Mouse (Mus musculus) forebrain, embryonic 15.5 days (tissue): ENCODE data around the gene D630003M21Rik. TPM values are rescaled to one million over a fixed set of nuclear protein-coding genes. Genes with fewer than 3 reads are reported as not detected.

ENCODE experiments used
- ATAC-seq: fragments of 200-750 bp; cut with Nextera tagmentation; replicated peaks from 2 replicates; pipeline ENCODE4 v1.8.0; 2017; ENCODE audit warnings: mild to moderate bottlenecking, moderate TSS enrichment, moderate library complexity
- H3K27ac ChIP-seq: fragments of 300-500 bp; sonication (generic); replicated peaks from 2 replicates; pipeline ENCODE4 v1.5.1; 2015; ENCODE audit warnings: mild to moderate bottlenecking, inconsistent platforms
- H3K27me3 ChIP-seq: fragments of 300-500 bp; sonication (generic); 2 replicates; pipeline ENCODE4 v1.6.1; 2015; ENCODE audit warnings: inconsistent platforms
- H3K36me3 ChIP-seq: fragments of 300-500 bp; sonication (generic); 2 replicates; pipeline ENCODE4 v1.6.1; 2015; ENCODE audit warnings: mild to moderate bottlenecking, inconsistent platforms
- H3K4me1 ChIP-seq: fragments of 300-500 bp; sonication (generic); 2 replicates; pipeline ENCODE4 v1.6.1; 2015; ENCODE audit warnings: inconsistent platforms
- H3K4me2 ChIP-seq: fragments of 300-500 bp; sonication (generic); replicated peaks from 2 replicates; pipeline ENCODE4 v1.6.1; 2015; ENCODE audit warnings: mild to moderate bottlenecking, inconsistent platforms
- H3K4me3 ChIP-seq: fragments of 300-500 bp; sonication (generic); 2 replicates; pipeline ENCODE4 v1.5.1; 2015; ENCODE audit warnings: mild to moderate bottlenecking, inconsistent platforms
- H3K9ac ChIP-seq: fragments of 300-500 bp; sonication (generic); replicated peaks from 2 replicates; pipeline ENCODE4 v1.6.1; 2015; ENCODE audit warnings: mild to moderate bottlenecking, inconsistent platforms
- H3K9me3 ChIP-seq: fragments of 300-500 bp; sonication (generic); 2 replicates; pipeline ENCODE4 v1.6.1; 2016; ENCODE audit warnings: inconsistent platforms
- WGBS: fragments of 180-500 bp; shearing (Covaris S2); methylation state at CpG from one replicate; pipeline ENCODE4 v1.1.7; 2015; ENCODE audit warnings: mixed read lengths; 5-methylcytosine and 5-hydroxymethylcytosine counted together
- polyA plus RNA-seq: library from polyadenylated mRNA; unstranded; fragments of >200 nt; fragmentation: Nextera tagmentation; extraction: Ambion mirVana; gene quantifications from 2 replicates; pipeline ENCODE4 v1.2.1, GENCODE M21; 2015

The D630003M21Rik gene
- polyA plus RNA-seq, 1 experiment from 2014 or later, result 2.4 TPM

DNA sequence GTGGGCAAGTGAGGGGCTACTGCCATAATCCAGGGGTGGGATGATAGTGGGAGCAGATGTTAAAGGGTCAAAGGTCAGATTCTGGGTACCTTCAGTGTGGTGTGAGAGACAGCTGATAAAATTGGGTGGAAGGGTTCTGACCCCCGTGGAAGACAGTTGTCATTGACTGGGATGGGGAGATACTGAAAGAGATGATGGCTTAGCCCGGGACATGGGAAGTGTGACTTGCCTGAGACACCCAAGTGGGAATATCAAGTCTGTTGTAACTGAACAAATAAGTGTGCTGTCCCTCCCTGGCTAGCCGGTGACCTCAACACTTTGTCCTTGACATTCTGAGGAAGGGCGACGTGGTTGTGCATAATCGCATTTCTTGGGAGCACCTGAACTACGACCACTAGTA lies 59.3 kb downstream of the D630003M21Rik start:
- ATAC-seq, result no peak
- H3K27ac ChIP-seq, result no peak overlapping the region
- H3K9me3 ChIP-seq, result no peaks in the 10 kb centered on the region
- no peak overlapping the region for H3K9ac ChIP-seq
- H3K27me3 ChIP-seq, result no peaks in the 10 kb centered on the region
- 94% methylated on average over 7 of the region's 7 CpGs for WGBS
- H3K4me2 ChIP-seq, result no peak overlapping the region
- no peak overlapping the region for H3K4me3 ChIP-seq
- no peaks in the 10 kb centered on the region for H3K36me3 ChIP-seq
- H3K4me1 ChIP-seq, result no peaks in the 10 kb centered on the region

- no peaks in the 10 kb centered on the region for H3K4me1 ChIP-seq
- H3K9ac ChIP-seq, result no peak overlapping the region
- H3K9me3 ChIP-seq, result no peaks in the 10 kb centered on the region
- H3K27me3 ChIP-seq, result no peaks in the 10 kb centered on the region
- no peak overlapping the region for H3K4me3 ChIP-seq
- no peak for ATAC-seq
- H3K4me2 ChIP-seq, result no peak overlapping the region
- whole genome bisulfite sequencing, result 72% methylated on average over 6 of the region's 6 CpGs
- H3K27ac ChIP-seq, result no peak overlapping the region
- no peaks in the 10 kb centered on the region for H3K36me3 ChIP-seq
Measured at GRCm38 (mm10) chr2:158169351-158169750, 59.7 kb downstream of the D630003M21Rik start.

- Histone ChIP-seq H3K27ac (no peak overlapping the region), H3K4me1 (no peaks in the 10 kb centered on the region), H3K9me3 (no peaks in the 10 kb centered on the region), H3K4me2 (no peak overlapping the region), H3K9ac (no peak overlapping the region), H3K36me3 (no peaks in the 10 kb centered on the region), H3K27me3 (no peaks in the 10 kb centered on the region), H3K4me3 (no peak overlapping the region)
- no peak for ATAC-seq
- WGBS, result 63% methylated on average over 8 of the region's 8 CpGs
Measured at GRCm38 (mm10) chr2:158168741-158169211, 60.2 kb downstream of the D630003M21Rik start.

- WGBS, result 69% methylated on average over 9 of the region's 9 CpGs
- H3K9ac ChIP-seq, result no peak overlapping the region
- ATAC-seq, result no peak
Measured at GRCm38 (mm10) chr2:158167496-158168205, 61.4 kb downstream of the D630003M21Rik start.

GRCm38 (mm10) chr2:158166628-158167027 lies 62.4 kb downstream of the D630003M21Rik start:
- no peak overlapping the region for H3K4me2 ChIP-seq
- H3K4me1 ChIP-seq, result no peaks in the 10 kb centered on the region
- WGBS, result 82% methylated on average over 7 of the region's 7 CpGs
- H3K4me3 ChIP-seq, result no peak overlapping the region
- no peaks in the 10 kb centered on the region for H3K9me3 ChIP-seq
- H3K36me3 ChIP-seq, result no peaks in the 10 kb centered on the region
- H3K27ac ChIP-seq, result no peak overlapping the region
- no peaks in the 10 kb centered on the region for H3K27me3 ChIP-seq
- ATAC-seq, result no peak
- H3K9ac ChIP-seq, result no peak overlapping the region

More at GRCm38 (mm10) chr2:158167496-158168205, 61.4 kb downstream of the D630003M21Rik start:
- H3K36me3 ChIP-seq, result no peaks in the 10 kb centered on the region
- H3K9me3 ChIP-seq, result no peaks in the 10 kb centered on the region
- no peak overlapping the region for H3K27ac ChIP-seq
- no peaks in the 10 kb centered on the region for H3K27me3 ChIP-seq
- no peaks in the 10 kb centered on the region for H3K4me1 ChIP-seq
- no peak overlapping the region for H3K4me2 ChIP-seq
- H3K4me3 ChIP-seq, result no peak overlapping the region

DNA sequence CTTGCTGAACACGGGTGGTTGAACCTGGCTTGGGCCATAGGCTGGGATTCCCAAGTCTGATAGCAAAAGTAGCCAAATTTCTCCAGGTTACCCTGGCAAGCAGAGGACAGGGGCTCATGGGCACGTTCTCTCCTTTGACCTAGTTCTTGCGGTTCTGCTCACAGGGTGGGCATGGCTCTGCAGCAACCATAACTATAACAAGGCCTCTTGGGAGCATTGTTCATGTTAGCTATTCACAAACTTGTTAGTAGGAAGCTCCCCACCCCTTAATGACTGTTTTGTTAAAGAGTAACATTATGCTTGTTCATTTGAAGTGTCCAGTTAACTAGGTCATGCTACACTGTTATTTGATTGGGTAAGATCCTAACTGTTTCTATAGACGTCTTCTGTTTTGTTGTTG lies 63.2 kb downstream of the D630003M21Rik start:
- Histone ChIP-seq H3K9ac (no peak overlapping the region), H3K27ac (no peak overlapping the region), H3K4me1 (no peaks in the 10 kb centered on the region), H3K27me3 (no peaks in the 10 kb centered on the region), H3K4me3 (no peak overlapping the region), H3K4me2 (no peak overlapping the region), H3K9me3 (no peaks in the 10 kb centered on the region), H3K36me3 (no peaks in the 10 kb centered on the region)
- no peak for ATAC-seq
- WGBS, result 80% methylated on average over 4 of the region's 4 CpGs

- ATAC-seq, result no peak
- H3K4me2 ChIP-seq, result no peak overlapping the region
- no peaks in the 10 kb centered on the region for H3K36me3 ChIP-seq
- WGBS, result 83% methylated on average over 6 of the region's 6 CpGs
- no peak overlapping the region for H3K9ac ChIP-seq
- H3K4me1 ChIP-seq, result no peaks in the 10 kb centered on the region
- no peak overlapping the region for H3K4me3 ChIP-seq
- H3K27me3 ChIP-seq, result no peaks in the 10 kb centered on the region
- no peaks in the 10 kb centered on the region for H3K9me3 ChIP-seq
- no peak overlapping the region for H3K27ac ChIP-seq
Measured at GRCm38 (mm10) chr2:158163034-158163433, 66.0 kb downstream of the D630003M21Rik start.

DNA sequence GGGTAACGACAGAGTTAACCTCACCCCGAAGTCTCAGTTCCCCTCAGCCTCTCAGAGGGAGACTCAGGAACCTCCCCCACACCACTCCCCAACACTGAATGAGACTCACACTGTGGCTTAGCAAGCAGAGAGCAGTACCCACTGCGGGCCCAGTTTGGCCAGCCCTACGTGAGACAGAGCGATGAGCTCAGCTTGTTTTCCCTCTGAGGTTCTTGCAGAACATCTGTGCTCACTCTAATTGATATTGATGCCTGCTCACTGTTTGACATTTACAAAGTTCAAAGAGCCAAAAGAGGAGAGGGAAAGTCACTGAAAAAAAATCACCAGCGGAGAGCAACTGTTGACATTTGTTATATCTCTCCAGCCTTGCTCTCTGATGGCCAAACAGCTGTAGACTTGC lies 67.3 kb downstream of the D630003M21Rik start:
- whole genome bisulfite sequencing, result 92% methylated on average over 6 of the region's 6 CpGs
- H3K4me1 ChIP-seq, result no peaks in the 10 kb centered on the region
- H3K4me3 ChIP-seq, result no peak overlapping the region
- H3K27ac ChIP-seq, result no peak overlapping the region
- no peak for ATAC-seq
- H3K36me3 ChIP-seq, result no peaks in the 10 kb centered on the region
- H3K9me3 ChIP-seq, result no peaks in the 10 kb centered on the region
- H3K9ac ChIP-seq, result no peak overlapping the region
- H3K4me2 ChIP-seq, result no peak overlapping the region
- no peaks in the 10 kb centered on the region for H3K27me3 ChIP-seq

GRCm38 (mm10) chr2:158159376-158160235 lies 69.4 kb downstream of the D630003M21Rik start:
- H3K27ac ChIP-seq, result no peak overlapping the region
- H3K4me2 ChIP-seq, result no peak overlapping the region
- no peak overlapping the region for H3K4me3 ChIP-seq
- no peaks in the 10 kb centered on the region for H3K36me3 ChIP-seq
- H3K4me1 ChIP-seq, result no peaks in the 10 kb centered on the region
- H3K9ac ChIP-seq, result no peak overlapping the region
- 59% methylated on average over 7 of the region's 7 CpGs for WGBS
- no peak for ATAC-seq
- no peaks in the 10 kb centered on the region for H3K9me3 ChIP-seq
- no peaks in the 10 kb centered on the region for H3K27me3 ChIP-seq

DNA sequence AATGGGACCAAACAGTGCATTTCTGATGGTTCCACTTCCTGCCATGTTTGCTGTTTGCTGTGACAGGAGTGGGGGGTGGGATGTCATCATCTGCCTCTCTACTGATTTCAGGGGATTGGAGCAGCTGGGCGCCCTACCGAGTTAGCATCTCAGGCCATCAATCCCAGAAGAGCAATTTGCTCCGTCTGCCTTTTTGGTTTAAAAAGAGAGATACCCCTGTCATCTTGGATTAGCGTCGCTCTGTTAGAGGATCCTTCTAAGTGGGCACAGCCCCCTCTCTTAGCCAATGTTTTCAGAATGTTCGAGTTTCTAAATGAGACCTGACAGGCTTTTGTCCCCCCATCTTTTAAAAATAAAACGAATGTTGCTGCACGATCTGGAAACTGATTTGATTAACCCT lies 71.4 kb downstream of the D630003M21Rik start:
- H3K4me3 ChIP-seq, result no peak overlapping the region
- no peak overlapping the region for H3K27ac ChIP-seq
- WGBS, result 54% methylated on average over 8 of the region's 8 CpGs
- no peak for ATAC-seq
- H3K4me1 ChIP-seq, result peaks cover 11% of the 10 kb centered on the region
- H3K4me2 ChIP-seq, result no peak overlapping the region
- H3K36me3 ChIP-seq, result no peaks in the 10 kb centered on the region
- H3K27me3 ChIP-seq, result no peaks in the 10 kb centered on the region
- no peak overlapping the region for H3K9ac ChIP-seq
- H3K9me3 ChIP-seq, result no peaks in the 10 kb centered on the region

DNA sequence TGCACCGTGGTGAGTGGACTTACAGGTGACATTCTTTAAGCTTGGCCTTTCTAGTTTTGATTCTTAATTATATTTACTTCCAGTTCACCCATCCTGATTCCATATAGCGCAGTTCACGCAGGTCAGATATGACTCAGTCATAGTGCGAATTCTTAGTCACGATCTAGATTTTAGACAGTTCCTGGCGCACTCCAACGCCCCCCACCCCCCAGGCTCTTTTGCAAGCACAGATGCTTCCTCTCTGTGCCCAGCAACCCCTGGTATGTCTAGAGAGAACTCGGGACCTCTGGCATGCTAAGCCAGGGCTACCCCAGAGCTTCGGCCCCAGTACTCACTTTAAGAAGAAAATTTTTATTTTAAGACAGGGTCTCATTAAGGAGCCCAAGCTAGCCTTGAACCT lies 72.5 kb downstream of the D630003M21Rik start:
- Histone ChIP-seq H3K27me3 (no peaks in the 10 kb centered on the region), H3K9ac (no peak overlapping the region), H3K4me3 (no peak overlapping the region), H3K4me1 (peaks cover 11% of the 10 kb centered on the region), H3K9me3 (no peaks in the 10 kb centered on the region), H3K36me3 (no peaks in the 10 kb centered on the region), H3K4me2 (no peak overlapping the region), H3K27ac (no peak overlapping the region)
- no peak for ATAC-seq
- 90% methylated on average over 9 of the region's 9 CpGs for WGBS

DNA sequence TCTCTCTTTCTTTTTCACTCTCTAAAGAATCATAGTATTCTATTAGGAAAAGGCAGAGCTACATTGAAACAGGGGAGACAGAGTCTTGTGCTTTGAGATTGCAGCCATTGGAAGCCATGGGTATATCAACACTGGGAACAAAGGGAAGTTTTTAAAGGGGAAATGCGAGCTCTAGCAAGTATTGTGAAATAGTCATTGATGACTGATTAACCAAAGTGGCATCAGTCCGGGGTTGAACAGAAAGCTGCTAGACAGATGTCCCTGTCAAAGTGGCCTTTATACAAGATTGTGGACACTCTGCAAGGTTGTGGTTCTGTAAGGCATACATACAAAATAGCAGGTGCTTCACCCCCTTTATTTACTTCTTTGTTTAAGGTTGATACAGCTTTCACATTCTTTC lies 73.4 kb downstream of the D630003M21Rik start:
- peaks cover 11% of the 10 kb centered on the region for H3K4me1 ChIP-seq
- no peak for ATAC-seq
- H3K36me3 ChIP-seq, result no peaks in the 10 kb centered on the region
- no peak overlapping the region for H3K9ac ChIP-seq
- H3K27ac ChIP-seq, result no peak overlapping the region
- WGBS, result 71% methylated on average over 2 of the region's 2 CpGs
- no peak overlapping the region for H3K4me3 ChIP-seq
- H3K4me2 ChIP-seq, result no peak overlapping the region
- no peaks in the 10 kb centered on the region for H3K27me3 ChIP-seq
- no peaks in the 10 kb centered on the region for H3K9me3 ChIP-seq
